Mouse (Mus musculus) testis, adult 2 months (tissue): ENCODE data around the gene Gm9821. TPM values are rescaled to one million over a fixed set of nuclear protein-coding genes. Genes with fewer than 3 reads are reported as not detected.

Experiments
- H3K27ac ChIP-seq: fragments of 200-500 bp; 2 replicates; pipeline ENCODE4 v1.5.1; 2012; ENCODE audit warnings: low read depth, low read length; ENCODE audit not compliant: control insufficient read depth, insufficient read depth
- H3K27me3 ChIP-seq: fragments of 200-500 bp; 2 replicates; pipeline ENCODE4 v1.6.1; 2012; ENCODE audit warnings: mild to moderate bottlenecking, low read length, moderate library complexity; ENCODE audit not compliant: control insufficient read depth, insufficient read depth
- H3K36me3 ChIP-seq: fragments of 200-500 bp; 2 replicates; pipeline ENCODE4 v1.6.1; 2012; ENCODE audit warnings: mild to moderate bottlenecking, low read length; ENCODE audit not compliant: control insufficient read depth, insufficient read depth
- H3K4me1 ChIP-seq: fragments of 200-500 bp; 2 replicates; pipeline ENCODE4 v1.6.1; 2012; ENCODE audit warnings: low read length; ENCODE audit not compliant: control insufficient read depth, insufficient read depth
- H3K4me3 ChIP-seq: fragments of 200-500 bp; 2 replicates; pipeline ENCODE4 v1.5.1; 2012; ENCODE audit warnings: low read depth, mild to moderate bottlenecking, low read length, moderate library complexity, mixed read lengths; ENCODE audit not compliant: control insufficient read depth
- CTCF ChIP-seq: fragments of 200-500 bp; IDR thresholded peaks from 2 replicates; pipeline ENCODE4 v1.5.1; 2012; ENCODE audit warnings: low read depth, mild to moderate bottlenecking, inconsistent platforms, low read length, moderate library complexity; ENCODE audit not compliant: control insufficient read depth, insufficient read depth, insufficient replicate concordance
- POLR2A ChIP-seq: fragments of 200-500 bp; IDR thresholded peaks from 2 replicates; pipeline ENCODE4 v1.6.1; 2012; ENCODE audit warnings: low read depth, mild to moderate bottlenecking, inconsistent platforms, low read length, moderate library complexity; ENCODE audit not compliant: control insufficient read depth
- polyA plus RNA-seq: library from polyadenylated mRNA; depleted of rRNA; stranded (reverse); fragments of >200 nt; gene quantifications from 2 replicates; pipeline ENCODE4 v1.2.3, GENCODE M21; 2012

The Gm9821 gene
- polyA plus RNA-seq, 1 experiment: not detected

- no peak overlapping the region for H3K4me3 ChIP-seq
- H3K27me3 ChIP-seq: no peaks in the 10 kb centered on the region
- no peak for TF ChIP-seq CTCF
- no peak for TF ChIP-seq POLR2A
- no peaks in the 10 kb centered on the region for H3K36me3 ChIP-seq
- H3K4me1 ChIP-seq: peaks cover 16% of the 10 kb centered on the region
- H3K27ac ChIP-seq: no peak overlapping the region
These were observed 12.7 kb upstream of the Gm9821 start for GRCm38 (mm10) chr2:91932737-91933350.

GRCm38 (mm10) chr2:91933471-91933870 lies 12.0 kb upstream of the Gm9821 start:
- H3K4me1 ChIP-seq: peaks cover 16% of the 10 kb centered on the region
- H3K27me3 ChIP-seq: no peaks in the 10 kb centered on the region
- no peak overlapping the region for H3K4me3 ChIP-seq
- no peak for TF ChIP-seq POLR2A
- no peak for TF ChIP-seq CTCF
- H3K27ac ChIP-seq: no peak overlapping the region
- no peaks in the 10 kb centered on the region for H3K36me3 ChIP-seq

- TF ChIP-seq CTCF (no peak), POLR2A (no peak)
- Histone ChIP-seq H3K36me3 (no peaks in the 10 kb centered on the region), H3K4me3 (no peak overlapping the region), H3K27me3 (no peaks in the 10 kb centered on the region), H3K4me1 (peaks cover 16% of the 10 kb centered on the region), H3K27ac (no peak overlapping the region)
These were observed 11.5 kb upstream of the Gm9821 start for GRCm38 (mm10) chr2:91934016-91934415.

GRCm38 (mm10) chr2:91934826-91935525 lies 10.5 kb upstream of the Gm9821 start:
- no peak overlapping the region for H3K27ac ChIP-seq
- H3K36me3 ChIP-seq: no peaks in the 10 kb centered on the region
- TF ChIP-seq CTCF (no peak), POLR2A (no peak)

GRCm38 (mm10) chr2:91936154-91936553 lies 9.3 kb upstream of the Gm9821 start:
- Histone ChIP-seq H3K36me3 (no peaks in the 10 kb centered on the region), H3K4me3 (no peak overlapping the region), H3K27me3 (no peaks in the 10 kb centered on the region), H3K4me1 (peaks cover 6% of the 10 kb centered on the region), H3K27ac (no peak overlapping the region)
- TF ChIP-seq CTCF (no peak), POLR2A (no peak)

More at GRCm38 (mm10) chr2:91934826-91935525, 10.5 kb upstream of the Gm9821 start:
- H3K27me3 ChIP-seq: no peaks in the 10 kb centered on the region
- H3K4me3 ChIP-seq: no peak overlapping the region
- peaks cover 13% of the 10 kb centered on the region for H3K4me1 ChIP-seq

- Histone ChIP-seq H3K4me1 (no peaks in the 10 kb centered on the region), H3K4me3 (no peak overlapping the region), H3K27me3 (no peaks in the 10 kb centered on the region), H3K27ac (no peak overlapping the region), H3K36me3 (no peaks in the 10 kb centered on the region)
- TF ChIP-seq CTCF (no peak), POLR2A (no peak)
These were observed 6.1 kb upstream of the Gm9821 start for GRCm38 (mm10) chr2:91939303-91939935.

GRCm38 (mm10) chr2:91942356-91942755 lies 3.1 kb upstream of the Gm9821 start:
- Histone ChIP-seq H3K36me3 (no peaks in the 10 kb centered on the region), H3K27ac (no peak overlapping the region), H3K4me3 (no peak overlapping the region), H3K27me3 (no peaks in the 10 kb centered on the region), H3K4me1 (no peaks in the 10 kb centered on the region)
- TF ChIP-seq POLR2A (no peak), CTCF (peak; percentile 30; the same call in 1 of the 2 replicates)
